Mouse (Mus musculus) C2C12 (cell line): ENCODE results near the gene Zfr. TPM values are rescaled to one million over a fixed set of nuclear protein-coding genes. Genes with fewer than 3 reads are reported as not detected.
A peak's percentile ranks its signal among the peaks of the same experiment; 100 is the strongest.

Source experiments
- H3K27me3 ChIP-seq: one replicate; pipeline ENCODE4 v1.6.1; 2011; ENCODE audit not compliant: control insufficient read depth, insufficient read depth, insufficient read length
- H3K36me3 ChIP-seq: one replicate; pipeline ENCODE4 v1.6.1; 2011; ENCODE audit not compliant: control insufficient read depth, insufficient read depth
- H3K4me3 ChIP-seq: one replicate; pipeline ENCODE4 v1.5.1; 2011; ENCODE audit warnings: mild to moderate bottlenecking, control low read depth; ENCODE audit not compliant: poor library complexity, insufficient read depth, severe bottlenecking
- H3K79me2 ChIP-seq: one replicate; pipeline ENCODE4 v1.6.1; 2011; ENCODE audit not compliant: control insufficient read depth, insufficient read depth
- H3K79me3 ChIP-seq: one replicate; pipeline ENCODE4 v1.6.1; 2011; ENCODE audit warnings: low read depth, control low read depth
- H3ac ChIP-seq: one replicate; pipeline ENCODE3; 2011; ENCODE audit warnings: low read depth; ENCODE audit not compliant: control insufficient read depth, insufficient read length
- CEBPB ChIP-seq: IDR thresholded peaks from one replicate; pipeline ENCODE4 v1.6.1; 2011; ENCODE audit warnings: low read depth, mild to moderate bottlenecking, control low read depth, moderate library complexity
- CTCF ChIP-seq: IDR thresholded peaks from one replicate; pipeline ENCODE4 v1.5.1; 2011; ENCODE audit not compliant: control insufficient read depth, insufficient read depth, insufficient read length
- FOSL1 ChIP-seq: IDR thresholded peaks from one replicate; pipeline ENCODE4 v1.8.0; 2011; ENCODE audit warnings: mild to moderate bottlenecking, low read length; ENCODE audit not compliant: poor library complexity, insufficient read depth, severe bottlenecking
- MAX ChIP-seq: IDR thresholded peaks from one replicate; pipeline ENCODE4 v1.6.1; 2011; ENCODE audit warnings: mild to moderate bottlenecking, control low read depth
- MYOD1 ChIP-seq: IDR thresholded peaks from one replicate; pipeline ENCODE4 v1.6.1; 2011; ENCODE audit warnings: low read depth; ENCODE audit not compliant: control insufficient read depth, insufficient read length
- MYOG ChIP-seq: IDR thresholded peaks from one replicate; pipeline ENCODE4 v1.6.1; 2011; ENCODE audit not compliant: control insufficient read depth, insufficient read length; ENCODE audit errors: extremely low read depth
- USF1 ChIP-seq: IDR thresholded peaks from one replicate; pipeline ENCODE4 v1.6.1; 2011; ENCODE audit warnings: low read depth, mild to moderate bottlenecking, control low read depth, moderate library complexity
- polyA plus RNA-seq: library from polyadenylated mRNA; unstranded; fragments of >200 nt; fragmentation: generic; extraction: Trizol; gene quantifications from one replicate; pipeline ENCODE4 v1.2.1, GENCODE M21; 2012; ENCODE audit warnings: missing spikeins

Zfr gene
- polyA plus RNA-seq, 1 experiment: 22.4 TPM

DNA sequence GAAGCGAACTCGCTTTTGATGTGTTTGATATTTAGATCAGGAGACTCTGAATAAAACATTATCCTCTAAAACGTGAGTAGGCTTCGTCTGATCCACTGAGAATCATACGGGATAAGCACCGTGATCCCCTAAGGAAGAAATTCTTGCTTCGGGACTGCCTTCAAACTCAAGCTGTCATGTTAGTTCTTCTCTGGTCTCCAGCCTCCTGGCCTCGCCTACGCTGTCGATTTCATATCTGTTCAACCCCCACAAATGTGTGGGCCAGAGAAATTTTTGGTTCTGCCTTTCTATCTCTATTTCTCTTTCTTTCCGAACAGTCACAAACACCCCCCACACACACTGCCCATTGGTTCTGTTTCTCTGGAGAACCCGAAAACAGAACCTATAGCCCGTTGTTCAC is 35.3 kb upstream of the Zfr start:
- Histone ChIP-seq H3ac (no peak overlapping the region), H3K79me3 (no peaks in the 10 kb centered on the region), H3K27me3 (peaks cover 34% of the 10 kb centered on the region), H3K79me2 (no peaks in the 10 kb centered on the region), H3K4me3 (no peak overlapping the region), H3K36me3 (no peaks in the 10 kb centered on the region)
- TF ChIP-seq MAX (no peak), FOSL1 (no peak), USF1 (no peak), MYOD1 (no peak), CTCF (no peak), MYOG (no peak), CEBPB (no peak)

DNA sequence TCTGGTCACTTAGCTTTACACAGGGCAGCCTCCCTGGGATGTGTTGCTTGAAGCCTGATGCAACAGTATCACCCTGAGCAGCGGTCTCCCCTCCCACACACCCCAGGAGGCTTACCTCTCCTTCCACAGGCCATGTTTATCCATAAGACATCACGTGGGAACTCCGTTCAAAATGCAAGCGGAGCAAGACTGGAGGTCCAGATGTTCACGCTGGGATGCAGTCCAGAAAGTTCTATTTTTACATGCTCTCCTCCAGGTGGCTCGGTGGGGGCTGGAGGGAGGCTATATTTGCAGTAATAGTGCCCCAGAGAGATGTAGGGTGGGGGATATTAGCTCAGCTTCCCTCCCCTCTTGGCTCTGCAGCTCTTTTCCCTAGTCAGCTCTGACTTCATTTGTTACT is 33.5 kb upstream of the Zfr start:
- no peak overlapping the region for H3ac ChIP-seq
- H3K27me3 ChIP-seq: peaks cover 25% of the 10 kb centered on the region
- no peaks in the 10 kb centered on the region for H3K79me2 ChIP-seq
- no peaks in the 10 kb centered on the region for H3K36me3 ChIP-seq
- no peak overlapping the region for H3K4me3 ChIP-seq
- TF ChIP-seq USF1: no peak
- TF ChIP-seq MAX: no peak
- no peak for TF ChIP-seq FOSL1
- TF ChIP-seq CEBPB: no peak
- H3K79me3 ChIP-seq: no peaks in the 10 kb centered on the region

- Histone ChIP-seq H3K79me2 (no peaks in the 10 kb centered on the region), H3ac (no peak overlapping the region), H3K4me3 (no peak overlapping the region), H3K27me3 (peaks cover 20% of the 10 kb centered on the region), H3K79me3 (no peaks in the 10 kb centered on the region), H3K36me3 (no peaks in the 10 kb centered on the region)
- no peak for TF ChIP-seq USF1
Observed at GRCm38 (mm10) chr15:12084859-12085258, 32.8 kb upstream of the Zfr start.

DNA sequence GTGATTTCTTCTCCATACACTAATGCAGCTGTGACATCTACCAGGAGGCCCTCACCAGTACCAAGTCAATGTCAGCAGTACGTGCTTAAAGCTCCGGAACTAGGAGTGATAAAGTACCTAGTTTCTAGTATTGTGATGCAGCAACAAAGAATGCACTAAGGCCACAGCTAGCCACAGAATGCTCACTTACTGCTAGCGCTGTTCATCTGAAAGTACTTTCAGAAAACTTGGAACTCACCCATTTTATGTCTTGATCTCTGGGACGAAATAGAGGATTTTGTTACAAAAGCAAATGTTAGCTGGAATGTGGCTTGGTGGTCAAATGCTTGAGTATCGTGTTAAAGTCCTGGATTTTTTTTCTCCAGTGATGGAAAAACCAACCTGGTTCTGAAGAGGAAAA is 30.0 kb upstream of the Zfr start:
- no peaks in the 10 kb centered on the region for H3K36me3 ChIP-seq
- H3K27me3 ChIP-seq: peaks cover 3% of the 10 kb centered on the region
- H3K79me2 ChIP-seq: no peaks in the 10 kb centered on the region
- no peak overlapping the region for H3K4me3 ChIP-seq
- no peak overlapping the region for H3ac ChIP-seq
- no peaks in the 10 kb centered on the region for H3K79me3 ChIP-seq
- TF ChIP-seq MAX: no peak
- TF ChIP-seq MYOD1: peak; percentile 22

DNA sequence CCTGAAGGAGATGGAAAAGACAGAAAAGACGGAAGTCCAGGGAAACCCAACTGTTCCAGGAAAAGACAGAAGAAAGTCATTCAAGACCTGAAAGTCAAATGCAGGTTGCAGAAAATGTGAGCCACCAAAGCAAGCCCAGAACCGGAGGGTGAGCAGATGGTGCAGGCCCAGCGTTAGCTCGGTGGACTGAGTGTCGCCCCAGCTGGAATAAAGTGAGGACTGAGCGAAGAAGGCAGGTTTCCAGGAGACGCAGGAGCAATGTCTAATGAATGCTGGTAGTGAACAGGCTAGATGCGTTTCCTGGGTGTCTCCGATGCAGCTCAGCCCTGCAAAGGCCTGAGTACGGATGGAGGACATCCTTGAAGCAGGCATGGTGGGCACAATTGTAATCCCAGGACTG is 29.5 kb upstream of the Zfr start:
- no peaks in the 10 kb centered on the region for H3K79me3 ChIP-seq
- no peaks in the 10 kb centered on the region for H3K36me3 ChIP-seq
- no peak overlapping the region for H3K4me3 ChIP-seq
- H3ac ChIP-seq: no peak overlapping the region
- no peaks in the 10 kb centered on the region for H3K27me3 ChIP-seq
- no peak for TF ChIP-seq MYOG
- no peak for TF ChIP-seq MAX
- no peak for TF ChIP-seq FOSL1
- no peak for TF ChIP-seq USF1
- no peak for TF ChIP-seq MYOD1
- no peaks in the 10 kb centered on the region for H3K79me2 ChIP-seq

GRCm38 (mm10) chr15:12090087-12090486 is 27.5 kb upstream of the Zfr start:
- Histone ChIP-seq H3K79me3 (no peaks in the 10 kb centered on the region), H3K27me3 (no peaks in the 10 kb centered on the region), H3ac (no peak overlapping the region), H3K79me2 (no peaks in the 10 kb centered on the region), H3K4me3 (no peak overlapping the region), H3K36me3 (no peaks in the 10 kb centered on the region)
- TF ChIP-seq MAX (no peak), MYOG (no peak), FOSL1 (no peak)
